Mouse (Mus musculus) C2C12 (cell line): ENCODE results near the gene Timm17a.

Experiments used
- CTCF ChIP-seq: IDR thresholded peaks from one replicate; pipeline ENCODE4 v1.5.1; 2011; ENCODE audit not compliant: control insufficient read depth, insufficient read depth, insufficient read length
- MYOD1 ChIP-seq: IDR thresholded peaks from one replicate; pipeline ENCODE4 v1.6.1; 2011; ENCODE audit warnings: low read depth; ENCODE audit not compliant: control insufficient read depth, insufficient read length

DNA sequence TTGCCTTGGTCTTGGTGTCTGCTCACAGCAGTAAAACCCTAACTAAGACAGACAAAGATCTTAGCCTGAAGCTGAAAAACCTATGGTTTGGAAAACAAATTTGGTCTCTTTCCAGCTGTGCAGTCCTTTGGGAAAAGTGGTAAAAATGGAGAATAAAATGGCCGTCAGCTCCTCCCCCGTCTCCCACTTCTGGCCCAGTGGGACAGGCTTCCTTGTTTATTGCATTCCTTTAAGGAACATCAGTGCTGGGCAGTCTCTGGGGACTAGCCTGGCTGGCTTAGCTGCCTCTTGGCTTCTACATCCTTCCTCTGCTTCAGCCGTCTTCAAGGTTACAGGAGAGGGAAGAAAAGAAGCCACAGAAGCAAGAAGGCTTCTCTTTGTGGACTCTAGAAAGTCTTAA lies 38.4 kb upstream of the Timm17a start:
- TF ChIP-seq CTCF (no peak), MYOD1 (no peak)
